Mouse (Mus musculus) C2C12 (cell line): ENCODE measurements at regions not wholly inside any gene's neighbourhood (a gene's known extent, or its start where the extent isn't known, plus 50 kb on each side); places are given as distances from the start of the nearest gene placed in this dataset.

Experiments
- CTCF ChIP-seq: IDR thresholded peaks from one replicate; pipeline ENCODE4 v1.5.1; 2011; ENCODE audit not compliant: control insufficient read depth, insufficient read depth, insufficient read length
- USF1 ChIP-seq: IDR thresholded peaks from one replicate; pipeline ENCODE4 v1.6.1; 2011; ENCODE audit warnings: low read depth, mild to moderate bottlenecking, control low read depth, moderate library complexity

GRCm38 (mm10) chr15:36425902-36426301 lies 581.7 kb downstream of the Zfp706 start:
- TF ChIP-seq USF1 (no peak), CTCF (no peak)
